Mouse (Mus musculus) liver, embryonic 15.5 days (tissue): ENCODE results near the gene Srpr. TPM values are rescaled to one million over a fixed set of nuclear protein-coding genes. Genes with fewer than 3 reads are reported as not detected.

Experiments
- ATAC-seq: fragments of 200-750 bp; cut with Nextera tagmentation; 2 replicates; pipeline ENCODE4 v1.8.0; 2017; ENCODE audit warnings: moderate number of reproducible peaks, mild to moderate bottlenecking, moderate library complexity; ENCODE audit not compliant: insufficient read depth
- H3K27ac ChIP-seq: fragments of 300-500 bp; sonication (generic); replicated peaks from 2 replicates; pipeline ENCODE4 v1.5.1; 2015; ENCODE audit warnings: mild to moderate bottlenecking, inconsistent platforms
- H3K27me3 ChIP-seq: fragments of 300-500 bp; sonication (generic); 2 replicates; pipeline ENCODE4 v1.6.1; 2015; ENCODE audit warnings: mild to moderate bottlenecking, inconsistent platforms
- H3K36me3 ChIP-seq: fragments of 300-500 bp; sonication (generic); replicated peaks from 2 replicates; pipeline ENCODE4 v1.6.1; 2015; ENCODE audit warnings: moderate library complexity, mild to moderate bottlenecking, inconsistent platforms
- H3K4me1 ChIP-seq: fragments of 300-500 bp; sonication (generic); replicated peaks from 2 replicates; pipeline ENCODE4 v1.6.1; 2015; ENCODE audit warnings: inconsistent platforms
- H3K4me2 ChIP-seq: fragments of 300-500 bp; sonication (generic); 2 replicates; pipeline ENCODE4 v1.6.1; 2015; ENCODE audit warnings: moderate library complexity, mild to moderate bottlenecking, inconsistent platforms
- H3K4me3 ChIP-seq: fragments of 300-500 bp; sonication (generic); replicated peaks from 2 replicates; pipeline ENCODE4 v1.5.1; 2015; ENCODE audit warnings: mild to moderate bottlenecking, inconsistent platforms
- H3K9ac ChIP-seq: fragments of 300-500 bp; sonication (generic); 2 replicates; pipeline ENCODE4 v1.6.1; 2015; ENCODE audit warnings: moderate library complexity, mild to moderate bottlenecking, inconsistent platforms
- H3K9me3 ChIP-seq: fragments of 300-500 bp; sonication (generic); replicated peaks from 2 replicates; pipeline ENCODE4 v1.6.1; 2016; ENCODE audit warnings: inconsistent platforms
- WGBS: fragments of 180-500 bp; shearing (Covaris S2); methylation state at CpG from one replicate; pipeline ENCODE4 v1.1.7; 2015; ENCODE audit warnings: mixed read lengths; ENCODE audit not compliant: insufficient replicate concordance; 5-methylcytosine and 5-hydroxymethylcytosine counted together
- polyA plus RNA-seq: library from polyadenylated mRNA; unstranded; fragments of >200 nt; fragmentation: Nextera tagmentation; extraction: Ambion mirVana; gene quantifications from 2 replicates; pipeline ENCODE4 v1.2.1, GENCODE M21; 2015

Srpr gene
- polyA plus RNA-seq, 1 experiment from 2014 or later, result 52.7 TPM

DNA sequence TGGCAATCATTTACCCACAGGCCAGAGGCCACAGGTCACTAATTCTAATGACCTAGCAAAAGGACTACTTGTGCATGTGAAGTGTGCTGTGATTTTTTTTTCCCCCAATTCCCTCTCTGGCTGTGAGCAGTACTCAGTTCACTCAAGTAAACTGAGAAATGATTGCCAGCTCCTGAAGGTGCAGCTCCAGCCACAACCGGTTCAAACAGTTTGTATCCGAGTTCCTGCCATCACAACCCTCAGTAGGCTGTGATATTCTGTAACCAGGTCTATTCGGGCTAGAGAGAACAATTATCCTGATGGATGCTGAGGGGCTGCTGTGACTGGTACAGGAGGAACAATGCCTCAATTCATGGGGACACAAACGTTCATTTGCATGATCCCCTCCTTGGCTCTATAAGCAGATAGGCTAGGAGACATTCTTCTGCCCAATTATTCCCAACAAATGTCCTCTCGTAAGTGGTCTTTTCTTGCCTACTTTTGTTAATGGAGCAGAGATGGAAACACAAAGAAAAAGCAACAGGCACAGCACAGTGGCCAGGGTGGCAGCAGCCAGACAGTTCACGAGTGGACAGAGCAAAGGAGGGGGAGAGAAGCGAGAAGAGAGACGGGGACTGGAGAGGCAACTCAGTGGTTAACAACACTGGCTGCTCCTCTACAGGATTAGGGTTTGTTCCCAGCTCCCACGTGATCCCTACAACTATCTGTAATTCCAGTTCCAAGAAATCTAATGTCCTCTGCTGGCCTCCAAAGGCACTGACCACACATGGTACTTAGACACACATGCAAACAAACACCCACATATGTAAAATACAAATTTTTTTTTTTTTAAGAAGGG, 33.0 kb upstream of the Srpr start:
- peaks cover 41% of the 10 kb centered on the region for H3K36me3 ChIP-seq

DNA sequence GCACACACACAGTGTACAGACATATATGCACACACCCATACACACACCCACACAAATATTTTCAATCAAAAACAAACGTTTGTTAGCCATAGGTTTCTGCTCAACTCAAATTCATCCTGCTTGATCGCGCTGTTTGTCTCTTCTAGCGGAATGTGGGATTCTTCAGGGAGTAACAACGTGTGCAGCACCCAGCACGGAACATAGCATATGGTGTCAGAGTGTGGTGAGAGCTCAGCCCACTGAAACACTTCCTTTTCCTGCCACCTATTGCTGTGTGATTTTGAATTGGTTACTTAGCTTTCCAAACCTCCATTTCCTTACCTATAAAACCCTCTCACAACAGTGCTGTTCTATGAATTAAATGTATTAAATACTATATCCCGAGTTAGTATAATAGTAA, 29.9 kb upstream of the Srpr start:
- Histone ChIP-seq H3K27ac (no peak overlapping the region), H3K36me3 (peaks cover 29% of the 10 kb centered on the region), H3K27me3 (no peaks in the 10 kb centered on the region), H3K4me3 (no peak overlapping the region), H3K4me1 (peaks cover 37% of the 10 kb centered on the region), H3K9me3 (no peaks in the 10 kb centered on the region), H3K9ac (no peak overlapping the region), H3K4me2 (no peak overlapping the region)
- 76% methylated on average over 7 of the region's 7 CpGs for WGBS
- ATAC-seq, result no peak

More for the DNA sequence above, 33.0 kb upstream of the Srpr start:
- Histone ChIP-seq H3K4me1 (peaks cover 12% of the 10 kb centered on the region), H3K27me3 (no peaks in the 10 kb centered on the region), H3K9me3 (no peaks in the 10 kb centered on the region), H3K27ac (peak overlapping the region; percentile 64), H3K4me2 (no peak overlapping the region), H3K9ac (no peak overlapping the region), H3K4me3 (no peak overlapping the region)
- no peak for ATAC-seq
- WGBS, result 65% methylated on average over 9 of the region's 9 CpGs

DNA sequence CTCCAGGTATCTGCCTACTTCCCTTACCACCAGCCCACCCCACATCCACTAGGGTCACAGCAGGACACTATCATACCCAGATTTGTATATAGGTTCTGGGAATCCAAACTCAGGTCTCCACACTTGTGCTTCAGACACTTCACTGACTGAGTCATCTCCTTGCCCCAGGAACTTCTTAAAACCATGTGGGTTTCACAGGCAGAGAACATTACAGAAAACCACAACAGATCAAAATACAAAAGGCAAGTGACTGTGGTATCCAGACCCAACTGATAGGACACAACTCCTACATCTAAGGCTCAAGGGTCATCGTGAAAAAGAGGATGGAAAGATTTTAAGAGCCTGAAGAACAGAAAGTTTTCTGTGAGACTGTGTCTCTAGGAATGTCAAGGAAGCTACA, 26.6 kb upstream of the Srpr start:
- Histone ChIP-seq H3K27ac (0 out of 2 replicates have a peak overlapping the region, but pooled peaks have one; percentile 1), H3K27me3 (no peaks in the 10 kb centered on the region), H3K9me3 (no peaks in the 10 kb centered on the region), H3K4me2 (no peak overlapping the region), H3K36me3 (peaks cover 23% of the 10 kb centered on the region), H3K4me1 (peaks cover 40% of the 10 kb centered on the region), H3K4me3 (no peak overlapping the region), H3K9ac (no peak overlapping the region)
- ATAC-seq, result no peak
- 60% methylated on average over 1 of the region's 1 CpGs for WGBS

DNA sequence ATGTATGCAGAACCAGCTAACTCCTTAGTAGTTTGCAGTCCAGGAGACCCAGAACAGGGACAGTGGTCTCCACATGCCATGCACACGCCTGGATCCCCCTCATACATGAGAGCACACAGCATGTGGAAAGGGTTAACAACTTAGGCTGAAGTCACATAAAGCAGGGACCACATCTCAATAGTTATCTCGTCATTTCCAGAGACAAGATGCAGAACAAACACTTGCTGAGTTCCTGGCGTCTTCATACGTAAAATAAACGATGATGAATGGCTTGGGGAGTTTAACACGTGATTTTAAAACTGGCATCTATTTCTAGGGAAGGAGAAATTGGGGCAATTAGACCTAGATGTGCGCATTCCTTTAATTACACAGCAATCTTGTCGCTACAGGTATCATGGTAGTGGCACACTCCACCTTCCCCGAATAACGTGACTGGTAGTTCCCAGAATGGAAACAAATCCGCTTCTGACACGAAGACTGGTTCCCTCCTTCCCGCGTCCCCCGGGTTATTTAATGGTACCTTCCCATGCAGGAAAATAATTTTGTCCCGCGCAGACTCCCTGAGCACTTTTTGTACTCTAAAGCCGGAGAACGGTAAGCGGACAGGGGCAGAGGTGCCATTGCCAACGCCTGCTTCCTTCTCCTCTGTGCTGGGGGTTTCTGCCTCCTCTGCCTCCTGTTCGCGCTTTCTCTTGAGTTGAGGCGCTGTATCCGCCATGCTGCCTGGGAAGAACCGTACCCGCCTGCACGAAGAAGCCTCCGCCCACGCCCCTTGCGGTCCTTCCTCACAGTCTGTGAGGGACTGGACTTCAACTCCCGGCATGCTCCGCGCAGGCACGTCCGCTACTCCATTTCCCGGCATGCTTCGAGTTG, 24.5 kb upstream of the Srpr start, which contains the start of gene Dcps:
TSS of gene Dcps (minus strand) at position 811 of the 873 bp plus-strand sequence.
- WGBS, result under 1% methylated on average over 38 of the region's 38 CpGs
- peak; percentile 99 for ATAC-seq
- Histone ChIP-seq H3K36me3 (peaks cover 12% of the 10 kb centered on the region), H3K27me3 (no peaks in the 10 kb centered on the region), H3K4me2 (peak within 1 kb of the TSS; percentile 85), H3K4me3 (peak within 1 kb of the TSS; percentile 75), H3K27ac (peak within 1 kb of the TSS; percentile 88), H3K9me3 (no peaks in the 10 kb centered on the region), H3K9ac (peak within 1 kb of the TSS; percentile 75), H3K4me1 (peaks cover 40% of the 10 kb centered on the region)

DNA sequence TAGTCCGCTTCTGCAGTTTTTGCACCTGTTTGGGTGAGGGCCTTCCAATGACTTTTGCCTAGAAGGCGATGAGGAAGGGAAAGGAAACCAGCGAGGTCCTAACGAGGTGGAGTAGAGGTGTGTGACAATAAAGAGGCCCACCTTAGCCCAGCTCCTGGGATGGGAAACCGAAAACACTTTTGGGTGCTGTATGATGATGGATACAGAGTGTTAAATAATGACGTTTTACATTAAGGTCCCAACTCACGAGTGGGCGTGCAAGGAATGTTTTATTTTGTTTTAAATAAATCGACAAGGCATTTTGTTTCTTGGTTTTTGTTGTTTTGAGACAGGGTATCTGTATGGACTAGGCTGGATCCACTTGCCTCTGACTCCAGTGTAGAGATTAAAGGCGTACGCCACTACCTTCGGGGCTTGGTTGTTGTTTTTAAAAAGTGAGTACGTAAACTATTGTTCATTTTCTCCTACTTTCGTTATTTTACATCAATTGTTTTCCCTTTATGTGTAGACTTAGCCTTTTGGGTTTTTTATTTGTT, 23.8 kb upstream of the Srpr start:
- H3K27ac ChIP-seq, result no peak overlapping the region; the same call in 1 of the 2 replicates
- ATAC-seq, result no peak
- WGBS, result 37% methylated on average over 14 of the region's 14 CpGs
- peak overlapping the region; percentile 75 for H3K4me3 ChIP-seq
- H3K36me3 ChIP-seq, result 0 out of 2 replicates have a peak, but pooled peaks cover 5% of the 10 kb centered on the region
- peak overlapping the region; percentile 85 for H3K4me2 ChIP-seq
- no peaks in the 10 kb centered on the region for H3K27me3 ChIP-seq
- peak overlapping the region; percentile 75; the same call in 1 of the 2 replicates for H3K9ac ChIP-seq
- no peaks in the 10 kb centered on the region for H3K9me3 ChIP-seq
- peaks cover 40% of the 10 kb centered on the region for H3K4me1 ChIP-seq

DNA sequence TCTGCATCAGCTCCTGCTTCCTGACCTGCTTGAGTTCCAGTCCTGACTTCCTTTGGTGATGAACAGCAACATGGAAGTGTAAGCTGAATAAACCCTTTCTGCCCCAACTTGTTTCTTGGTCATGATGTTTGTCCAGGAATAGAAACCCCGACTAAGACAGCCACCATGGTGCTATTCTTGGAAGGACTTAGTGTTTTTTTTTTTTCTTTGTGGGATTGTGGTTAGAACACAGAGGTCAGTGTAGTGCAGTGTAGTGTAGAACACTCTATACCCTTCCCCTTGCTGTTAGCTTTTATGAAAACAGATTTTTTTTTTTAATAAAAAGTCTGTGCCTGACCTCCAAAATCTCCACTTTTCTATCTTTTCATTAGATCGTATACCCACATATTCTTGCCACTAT, 17.1 kb upstream of the Srpr start:
- Histone ChIP-seq H3K36me3 (peaks cover 11% of the 10 kb centered on the region; the same call in 1 of the 2 replicates), H3K27me3 (no peaks in the 10 kb centered on the region), H3K27ac (no peak overlapping the region), H3K9me3 (no peaks in the 10 kb centered on the region), H3K4me1 (peaks cover 4% of the 10 kb centered on the region; the same call in 1 of the 2 replicates), H3K4me3 (no peak overlapping the region), H3K4me2 (no peak overlapping the region), H3K9ac (no peak overlapping the region)
- WGBS, result 30% methylated on average over 2 of the region's 2 CpGs
- ATAC-seq, result no peak

DNA sequence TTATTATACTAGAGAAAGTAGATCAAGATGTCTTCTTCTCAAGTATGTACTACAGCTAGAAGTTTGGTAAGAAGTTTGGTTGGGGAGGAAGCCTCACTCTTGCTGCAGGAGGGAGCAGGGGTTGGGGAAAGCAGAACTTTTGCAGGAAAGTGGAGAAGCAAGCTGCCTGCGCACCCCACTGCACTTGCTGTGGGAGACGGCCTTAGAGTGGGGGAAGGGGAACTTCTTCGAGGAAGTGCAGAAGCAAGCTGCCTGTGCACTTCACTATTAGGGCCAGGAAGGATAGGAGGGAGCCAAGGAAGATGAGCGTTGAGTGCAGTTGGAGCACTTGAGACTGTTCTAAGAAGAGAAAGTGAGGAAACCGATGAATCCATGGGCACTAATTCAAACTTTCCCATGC, 16.6 kb upstream of the Srpr start:
- Histone ChIP-seq H3K36me3 (peaks cover 12% of the 10 kb centered on the region; the same call in 1 of the 2 replicates), H3K4me3 (no peak overlapping the region), H3K4me1 (peaks cover 4% of the 10 kb centered on the region; the same call in 1 of the 2 replicates), H3K27ac (no peak overlapping the region), H3K4me2 (no peak overlapping the region), H3K9me3 (no peaks in the 10 kb centered on the region), H3K27me3 (no peaks in the 10 kb centered on the region), H3K9ac (no peak overlapping the region)
- 23% methylated on average over 5 of the region's 5 CpGs for WGBS
- ATAC-seq, result no peak

DNA sequence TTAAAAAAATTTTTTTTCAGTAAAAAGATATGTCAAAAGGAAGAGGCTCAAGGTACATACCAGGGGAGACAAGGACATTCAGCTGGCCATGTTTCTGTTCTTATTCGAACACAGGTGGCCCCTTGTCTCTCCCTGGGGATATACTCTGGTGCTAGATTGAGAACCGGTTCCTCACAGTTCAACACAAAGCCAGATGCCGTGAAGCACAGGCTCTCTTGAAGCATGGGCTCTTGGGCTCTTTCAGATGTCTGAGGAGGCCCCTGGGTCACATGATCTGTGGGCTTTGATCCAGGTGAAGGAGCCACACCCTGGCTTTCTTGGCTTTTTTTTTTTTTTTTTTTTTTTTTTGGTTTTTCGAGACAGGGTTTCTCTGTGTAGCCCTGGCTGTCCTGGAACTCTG, 13.5 kb upstream of the Srpr start:
- no peak overlapping the region for H3K4me3 ChIP-seq
- H3K9ac ChIP-seq, result no peak overlapping the region
- no peaks in the 10 kb centered on the region for H3K27me3 ChIP-seq
- H3K4me1 ChIP-seq, result peaks cover 4% of the 10 kb centered on the region; the same call in 1 of the 2 replicates
- no peak overlapping the region for H3K27ac ChIP-seq
- no peak for ATAC-seq
- H3K9me3 ChIP-seq, result no peaks in the 10 kb centered on the region
- peaks cover 41% of the 10 kb centered on the region for H3K36me3 ChIP-seq
- H3K4me2 ChIP-seq, result no peak overlapping the region
- WGBS, result 55% methylated on average over 4 of the region's 4 CpGs

DNA sequence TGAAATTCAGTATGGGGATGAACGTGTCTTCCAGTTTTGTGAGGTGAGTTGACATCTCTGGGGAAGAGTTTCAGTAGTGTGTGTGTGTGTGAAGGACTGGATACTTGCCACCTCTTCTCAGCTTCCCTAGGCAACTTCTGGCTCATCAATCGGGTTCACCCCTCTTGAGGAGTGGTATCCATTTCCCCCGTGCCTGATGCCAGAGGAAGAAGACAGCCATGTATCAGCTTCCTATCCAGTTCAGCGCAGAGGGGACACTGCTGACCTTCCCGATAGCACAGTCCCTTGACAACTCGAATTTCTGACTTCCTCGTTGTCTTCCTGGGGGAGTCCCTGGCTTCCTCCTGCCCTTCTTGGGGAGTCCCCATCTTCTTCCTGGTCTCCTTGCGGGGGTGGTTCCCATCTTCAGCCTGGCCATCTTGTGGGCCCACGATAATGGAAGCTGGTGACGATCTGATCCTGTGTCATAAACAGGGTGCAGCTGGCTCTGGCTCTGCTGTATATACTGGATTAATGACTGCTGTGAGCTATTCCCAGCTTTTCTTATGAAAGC, 12.5 kb upstream of the Srpr start:
- H3K4me3 ChIP-seq, result no peak overlapping the region
- no peak for ATAC-seq
- H3K27ac ChIP-seq, result no peak overlapping the region
- 66% methylated on average over 10 of the region's 10 CpGs for WGBS
- H3K4me1 ChIP-seq, result peaks cover 4% of the 10 kb centered on the region; the same call in 1 of the 2 replicates
- no peaks in the 10 kb centered on the region for H3K9me3 ChIP-seq
- no peaks in the 10 kb centered on the region for H3K27me3 ChIP-seq
- H3K36me3 ChIP-seq, result peaks cover 45% of the 10 kb centered on the region
- no peak overlapping the region for H3K9ac ChIP-seq
- no peak overlapping the region for H3K4me2 ChIP-seq

DNA sequence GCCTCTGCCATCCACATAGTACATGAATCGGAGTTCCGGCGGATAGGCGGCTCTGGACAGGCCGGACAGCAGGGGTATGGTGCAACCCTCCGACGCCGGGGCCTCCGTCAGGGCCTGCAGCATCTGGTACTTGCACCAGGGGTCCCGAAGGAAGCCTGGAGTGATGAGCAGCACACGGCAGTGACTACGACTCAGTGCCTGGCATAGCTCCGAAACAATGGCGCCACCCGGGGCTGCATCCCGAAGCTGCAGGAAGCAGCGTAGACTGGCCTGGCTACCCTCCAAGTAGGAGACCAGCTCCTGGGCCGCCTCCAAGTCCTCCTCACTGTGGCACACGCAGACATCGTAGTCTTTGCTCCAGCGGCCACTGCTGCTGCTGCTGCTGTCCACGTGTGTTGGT, 11.3 kb upstream of the Srpr start:
- 85% methylated on average over 22 of the region's 22 CpGs for WGBS
- H3K27me3 ChIP-seq, result no peaks in the 10 kb centered on the region

More for the DNA sequence above, 11.3 kb upstream of the Srpr start:
- Histone ChIP-seq H3K9ac (no peak overlapping the region), H3K9me3 (no peaks in the 10 kb centered on the region), H3K4me1 (no peaks in the 10 kb centered on the region), H3K4me3 (no peak overlapping the region), H3K27ac (no peak overlapping the region), H3K4me2 (no peak overlapping the region), H3K36me3 (peaks cover 45% of the 10 kb centered on the region)
- ATAC-seq, result no peak
